Mouse (Mus musculus) liver, adult 2 months (tissue): Measurements from ENCODE around the gene Efcab1. TPM values are rescaled to one million over a fixed set of nuclear protein-coding genes. Genes with fewer than 3 reads are reported as not detected.

Experiments
- DNase-seq: peaks from one replicate; pipeline ENCODE4 v3.0.0-alpha.2; 2011; ENCODE audit warnings: low read depth, low spot score; ENCODE audit errors: extremely low read depth
- H3K27ac ChIP-seq: fragments of 200-500 bp; replicated peaks from 2 replicates; pipeline ENCODE4 v1.5.1; 2012; ENCODE audit warnings: low read depth, mild to moderate bottlenecking, control low read depth, inconsistent platforms, low read length; ENCODE audit not compliant: insufficient read depth
- H3K27me3 ChIP-seq: fragments of 200-500 bp; 2 replicates; pipeline ENCODE4 v1.6.1; 2012; ENCODE audit warnings: mild to moderate bottlenecking, moderate library complexity, low read length, inconsistent platforms; ENCODE audit not compliant: control insufficient read depth, insufficient read depth
- H3K36me3 ChIP-seq: fragments of 200-500 bp; 2 replicates; pipeline ENCODE4 v1.6.1; 2012; ENCODE audit warnings: low read length, inconsistent platforms; ENCODE audit not compliant: control insufficient read depth, insufficient read depth
- H3K4me1 ChIP-seq: fragments of 200-500 bp; 2 replicates; pipeline ENCODE4 v1.6.1; 2011; ENCODE audit warnings: low read length; ENCODE audit not compliant: control insufficient read depth, insufficient read depth
- H3K4me3 ChIP-seq: fragments of 200-500 bp; 2 replicates; pipeline ENCODE4 v1.5.1; 2011; ENCODE audit warnings: low read depth, mild to moderate bottlenecking, control low read depth, low read length, moderate library complexity; ENCODE audit not compliant: insufficient read depth
- H3K79me2 ChIP-seq: fragments of 200-500 bp; 2 replicates; pipeline ENCODE4 v1.6.1; 2012; ENCODE audit warnings: inconsistent platforms, mild to moderate bottlenecking, low read length, moderate library complexity; ENCODE audit not compliant: control insufficient read depth, insufficient read depth
- H3K9ac ChIP-seq: fragments of 200-500 bp; 2 replicates; pipeline ENCODE4 v1.6.1; 2012; ENCODE audit warnings: low read depth, mild to moderate bottlenecking, control low read depth, inconsistent platforms, low read length
- CTCF ChIP-seq: fragments of 200-500 bp; IDR thresholded peaks from 2 replicates; pipeline ENCODE4 v1.5.1; 2011; ENCODE audit warnings: low read depth, low read length, control low read depth
- POLR2A ChIP-seq: fragments of 200-500 bp; IDR thresholded peaks from 2 replicates; pipeline ENCODE4 v1.6.1; 2011; ENCODE audit warnings: low read length, control low read depth; ENCODE audit not compliant: insufficient read depth; ENCODE audit errors: extremely low read depth
- WGBS: fragments of 180-500 bp; shearing (Covaris S2); methylation state at CpG from one replicate; pipeline ENCODE4 v1.1.7; 2018; 5-methylcytosine and 5-hydroxymethylcytosine counted together
- polyA plus RNA-seq: library from polyadenylated mRNA; depleted of rRNA; stranded (reverse); fragments of >200 nt; gene quantifications from 2 replicates; pipeline ENCODE4 v1.2.3, GENCODE M21; 2012
- total RNA-seq: library from RNA; depleted of rRNA; stranded (reverse); fragments of >200 nt; gene quantifications from 2 replicates; pipeline ENCODE4 v1.2.3, GENCODE M21; 2014

The Efcab1 gene
- total and polyA plus RNA-seq, 2 experiments: not detected

DNA sequence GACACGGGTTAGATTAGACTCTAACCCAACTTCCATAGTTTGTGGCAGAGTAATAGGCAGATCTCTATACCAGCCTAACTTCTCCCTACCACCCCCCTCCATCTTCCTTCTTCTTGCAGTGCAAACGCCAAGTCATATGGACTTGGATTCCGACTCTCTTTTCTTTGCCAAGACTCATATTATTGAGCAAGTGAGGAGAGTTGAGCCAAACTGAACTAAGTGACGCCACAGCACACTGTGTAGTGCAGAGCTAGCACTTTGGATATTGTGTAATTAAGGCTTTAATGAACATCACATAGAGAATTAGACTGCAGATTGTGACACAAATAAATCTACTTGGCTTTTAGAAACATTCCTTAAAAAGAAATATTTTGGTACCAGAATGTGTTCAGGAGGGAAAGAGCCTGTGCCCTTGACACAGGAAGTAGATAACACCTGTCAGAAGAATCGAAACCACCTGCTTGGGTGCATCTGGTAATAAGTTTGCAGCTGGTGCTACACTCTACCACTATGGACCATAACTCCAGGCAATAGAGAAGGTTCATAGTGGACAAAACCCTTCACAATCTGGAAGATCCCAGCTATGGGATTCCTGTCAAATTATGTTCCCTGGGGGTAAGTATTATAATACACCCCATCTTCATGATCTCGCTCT lies 83.3 kb downstream of the Efcab1 start:
- H3K79me2 ChIP-seq: no peaks in the 10 kb centered on the region
- DNase-seq: peak; percentile 69
- H3K4me3 ChIP-seq: no peak overlapping the region
- H3K4me1 ChIP-seq: no peaks in the 10 kb centered on the region
- 44% methylated on average over 6 of the region's 6 CpGs for WGBS
- no peaks in the 10 kb centered on the region for H3K36me3 ChIP-seq
- no peak overlapping the region for H3K27ac ChIP-seq
- H3K27me3 ChIP-seq: no peaks in the 10 kb centered on the region
- TF ChIP-seq CTCF (no peak), POLR2A (no peak)
- no peak overlapping the region for H3K9ac ChIP-seq

DNA sequence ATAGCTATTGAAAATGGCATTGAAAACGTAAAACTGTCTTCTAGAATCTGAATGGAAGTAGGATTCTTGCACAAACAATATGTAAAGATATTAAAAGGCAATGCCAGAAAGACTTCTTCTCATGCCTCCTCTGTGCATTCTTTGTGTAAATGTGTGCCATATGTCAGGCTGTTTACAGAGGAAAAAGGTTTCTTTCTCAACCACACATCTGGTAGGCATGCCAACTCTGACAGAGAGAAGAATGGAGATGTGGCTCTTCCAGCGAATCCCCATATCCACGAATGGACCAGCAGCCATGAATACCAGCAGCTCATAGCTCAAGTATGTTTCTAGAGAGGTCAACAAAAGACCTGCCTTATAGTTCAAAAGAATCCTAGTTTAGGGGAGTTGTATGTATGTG lies 84.6 kb downstream of the Efcab1 start:
- no peak for TF ChIP-seq CTCF
- no peak for TF ChIP-seq POLR2A

DNA sequence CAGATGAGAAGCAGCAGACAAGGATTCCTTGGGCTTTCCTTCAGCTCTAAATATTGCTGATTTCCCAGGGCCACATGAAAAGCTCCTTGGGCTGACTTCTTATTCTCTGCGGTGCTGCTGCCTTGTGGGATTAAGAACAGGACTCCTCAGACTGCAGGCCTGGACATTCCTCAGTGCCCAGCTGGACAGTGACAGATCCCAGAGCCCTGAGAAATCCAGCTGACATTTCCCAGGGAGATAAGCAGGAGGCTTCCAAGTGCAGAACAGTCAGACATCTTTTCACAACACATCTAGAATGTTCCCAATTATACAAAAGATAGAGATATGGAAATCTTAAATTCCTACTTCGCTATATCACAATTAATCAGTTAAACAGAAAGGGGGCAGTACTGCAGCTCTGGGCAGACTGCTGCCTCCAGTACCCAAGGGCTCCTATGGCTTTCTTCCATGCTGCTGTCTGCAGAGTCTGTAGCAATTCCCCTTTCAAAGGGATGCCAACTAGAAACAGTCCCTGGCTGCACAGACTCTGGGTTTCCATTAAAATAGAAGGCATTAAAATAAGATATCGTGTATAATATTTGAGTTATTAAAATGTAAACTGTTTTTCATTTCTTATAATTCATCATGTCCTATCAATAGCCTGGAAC lies 86.2 kb downstream of the Efcab1 start:
- 76% methylated on average over 3 of the region's 3 CpGs for WGBS
- no peak overlapping the region for H3K27ac ChIP-seq
- no peak overlapping the region for H3K4me3 ChIP-seq
- no peaks in the 10 kb centered on the region for H3K27me3 ChIP-seq
- DNase-seq: peak; percentile 18
- no peaks in the 10 kb centered on the region for H3K79me2 ChIP-seq
- no peaks in the 10 kb centered on the region for H3K36me3 ChIP-seq
- no peak for TF ChIP-seq CTCF
- no peak for TF ChIP-seq POLR2A
- no peak overlapping the region for H3K9ac ChIP-seq
- H3K4me1 ChIP-seq: no peaks in the 10 kb centered on the region

More for the DNA sequence above, 84.6 kb downstream of the Efcab1 start:
- Histone ChIP-seq H3K79me2 (no peaks in the 10 kb centered on the region), H3K4me3 (no peak overlapping the region), H3K4me1 (no peaks in the 10 kb centered on the region), H3K9ac (no peak overlapping the region), H3K36me3 (no peaks in the 10 kb centered on the region), H3K27ac (no peak overlapping the region), H3K27me3 (no peaks in the 10 kb centered on the region)
- DNase-seq: no peak
- WGBS: 81% methylated on average over 3 of the region's 3 CpGs

DNA sequence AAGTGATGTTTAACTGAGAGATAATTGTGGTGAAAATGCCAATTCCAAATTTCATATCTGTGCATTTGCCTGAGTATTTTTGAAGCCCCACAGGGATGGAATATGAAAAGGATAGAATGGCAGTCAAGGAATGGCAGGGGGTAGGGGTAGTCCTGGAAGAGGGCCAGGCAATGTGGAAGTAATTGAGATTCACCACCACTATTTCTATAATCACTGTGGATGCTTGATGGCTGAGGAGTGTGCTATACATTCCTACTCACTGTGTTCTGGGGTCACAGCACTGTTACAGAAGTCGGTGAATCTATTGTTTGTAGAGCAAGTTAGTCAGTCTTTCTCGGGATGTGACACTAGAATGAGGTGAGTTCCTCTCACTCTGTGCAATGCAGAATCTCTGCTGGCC lies 108.3 kb downstream of the Efcab1 start:
- Histone ChIP-seq H3K27ac (no peak overlapping the region), H3K36me3 (no peaks in the 10 kb centered on the region), H3K4me3 (no peak overlapping the region), H3K79me2 (no peaks in the 10 kb centered on the region), H3K27me3 (no peaks in the 10 kb centered on the region), H3K4me1 (no peaks in the 10 kb centered on the region), H3K9ac (no peak overlapping the region)
- WGBS: 79% methylated on average over 2 of the region's 2 CpGs
- TF ChIP-seq POLR2A (no peak), CTCF (no peak)
- no peak for DNase-seq
